Mouse (Mus musculus) lung, adult 2 months (tissue): Measurements from ENCODE around the gene Zfp637.

Experiments used
- CTCF ChIP-seq: fragments of 200-500 bp; IDR thresholded peaks from 2 replicates; pipeline ENCODE4 v1.5.1; 2011; ENCODE audit warnings: mild to moderate bottlenecking, low read length, control low read depth; ENCODE audit not compliant: insufficient read depth
- POLR2A ChIP-seq: fragments of 200-500 bp; IDR thresholded peaks from 2 replicates; pipeline ENCODE4 v1.6.1; 2011; ENCODE audit warnings: low read depth, mild to moderate bottlenecking, control low read depth, low read length, borderline replicate concordance; ENCODE audit errors: extremely low read depth

DNA sequence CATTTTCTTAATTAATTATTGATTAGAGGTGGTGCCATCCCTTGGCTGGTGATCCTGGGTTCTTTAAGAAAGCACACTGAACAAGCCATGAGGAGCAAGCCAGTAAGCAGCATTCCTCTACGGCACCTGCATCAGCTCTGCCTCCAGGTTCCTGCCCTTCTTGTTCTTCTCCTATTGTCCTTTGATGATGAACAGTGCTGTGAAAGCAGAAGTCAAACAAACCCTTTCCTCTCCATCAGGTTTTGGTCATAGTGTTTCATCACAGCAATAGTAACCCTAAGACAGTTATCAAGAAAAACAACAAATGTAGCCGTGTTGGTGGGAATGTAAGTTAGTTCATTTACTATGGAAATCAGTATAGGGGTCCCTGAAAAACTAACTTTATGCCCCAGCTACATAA lies 52.5 kb downstream of the Zfp637 start:
- TF ChIP-seq CTCF = no peak
- TF ChIP-seq POLR2A = no peak
